Mouse (Mus musculus): ENCODE data around the gene Nr2c2ap.

DNA sequence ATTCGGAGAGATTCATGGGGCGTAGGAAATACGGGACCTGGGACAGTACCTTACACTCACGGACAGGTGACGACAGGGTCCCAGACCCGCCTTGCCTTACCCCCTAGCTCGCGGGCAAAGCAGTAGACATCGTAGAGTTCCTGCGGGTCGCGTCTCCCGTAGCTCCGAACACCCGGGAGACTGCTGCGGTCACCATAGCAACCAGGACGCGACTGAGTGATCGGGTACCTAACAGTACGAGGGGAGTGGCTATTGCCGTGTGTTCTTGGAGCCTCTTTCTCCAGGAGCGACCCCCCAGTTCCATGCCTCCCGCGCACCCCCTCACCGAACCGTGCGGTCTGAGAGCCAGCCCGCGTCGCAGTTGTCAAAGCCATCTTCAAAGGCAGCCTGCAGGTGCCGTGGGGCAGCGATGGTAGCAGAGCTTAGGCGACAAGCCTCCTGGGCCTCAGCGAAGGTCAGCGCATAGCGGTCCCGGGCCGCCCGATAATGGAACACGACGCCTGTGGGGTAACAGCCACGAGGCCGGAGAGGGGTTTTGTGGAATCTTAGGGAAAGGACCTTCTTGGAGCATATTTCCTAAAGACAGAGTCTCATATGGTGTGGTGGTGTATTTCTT lies 18.6 kb upstream of the Nr2c2ap start:
- TF ChIP-seq POLR2A (IDR thresholded peaks at IDR 0.05; ENCODE audit: insufficient read depth, low read depth, low read length) (no peak), CTCF (IDR thresholded peaks at IDR 0.05; ENCODE audit: insufficient read depth, low read depth, low read length) (no peak)
